Mouse (Mus musculus): ENCODE measurements at regions not wholly inside any gene's neighbourhood (a gene's known extent, or its start where the extent isn't known, plus 50 kb on each side); places are given as distances from the start of the nearest gene placed in this dataset.

DNA sequence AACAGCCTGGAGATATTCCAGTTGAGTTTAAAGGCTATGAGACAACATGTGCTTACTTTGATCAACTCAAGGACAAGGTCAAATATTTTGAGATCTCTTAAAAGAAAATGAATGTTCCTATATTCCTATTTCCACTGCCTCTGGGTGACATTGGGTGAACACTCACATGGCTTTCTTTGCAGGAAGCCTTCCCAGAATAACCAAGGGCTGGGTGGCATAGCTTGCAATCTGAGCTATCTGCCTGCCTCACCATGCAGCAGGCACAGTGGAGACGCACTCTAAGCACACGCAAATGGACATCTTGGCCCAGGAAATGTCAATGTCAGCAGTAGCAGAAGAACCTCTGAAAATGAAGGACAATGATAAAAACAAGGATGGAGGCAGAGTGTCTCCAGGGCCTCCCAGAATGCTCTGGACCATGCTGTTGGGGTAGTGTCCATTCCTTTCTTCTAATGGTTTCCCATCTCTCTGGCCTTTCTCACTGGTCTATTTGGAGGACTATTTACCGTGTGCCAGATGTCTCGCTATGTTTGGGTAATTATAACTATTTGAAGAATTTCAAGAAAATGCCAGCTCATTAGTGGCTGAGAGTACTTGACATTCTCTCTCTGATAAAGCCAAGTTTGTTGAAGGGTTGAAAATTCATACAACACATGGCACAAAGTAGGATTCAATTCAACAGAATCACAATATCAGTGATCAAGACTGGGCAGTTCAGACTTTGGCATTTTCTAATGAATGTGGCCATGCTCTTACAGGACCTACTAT is 276.3 kb upstream of the Rnf32 start:
- no peak for DNase-seq (ENCODE audit: low spot score in 2 of 2)

DNA sequence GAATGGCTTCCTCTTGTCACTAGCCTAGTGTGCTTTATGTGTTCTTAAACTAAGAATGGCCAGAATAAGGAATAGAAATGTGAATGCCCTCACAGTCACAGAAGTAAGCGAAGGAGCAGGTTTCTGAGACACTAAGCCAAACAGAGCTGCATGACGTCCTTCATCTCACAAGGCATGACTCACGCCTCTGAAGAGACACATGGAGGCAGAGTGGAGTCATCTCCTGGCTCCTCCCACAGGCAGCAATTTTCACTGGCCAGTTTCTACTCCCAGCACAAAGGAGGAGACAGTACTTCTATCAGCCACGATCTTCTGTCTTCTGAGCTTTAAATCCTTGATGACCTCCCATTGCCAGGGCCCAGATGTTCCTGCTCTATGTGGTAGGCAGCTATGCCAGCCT is 291.3 kb upstream of the Rnf32 start:
- DNase-seq (ENCODE audit: low spot score in 2 of 2) = peak in 1 of 2 experiments; percentile 6

DNA sequence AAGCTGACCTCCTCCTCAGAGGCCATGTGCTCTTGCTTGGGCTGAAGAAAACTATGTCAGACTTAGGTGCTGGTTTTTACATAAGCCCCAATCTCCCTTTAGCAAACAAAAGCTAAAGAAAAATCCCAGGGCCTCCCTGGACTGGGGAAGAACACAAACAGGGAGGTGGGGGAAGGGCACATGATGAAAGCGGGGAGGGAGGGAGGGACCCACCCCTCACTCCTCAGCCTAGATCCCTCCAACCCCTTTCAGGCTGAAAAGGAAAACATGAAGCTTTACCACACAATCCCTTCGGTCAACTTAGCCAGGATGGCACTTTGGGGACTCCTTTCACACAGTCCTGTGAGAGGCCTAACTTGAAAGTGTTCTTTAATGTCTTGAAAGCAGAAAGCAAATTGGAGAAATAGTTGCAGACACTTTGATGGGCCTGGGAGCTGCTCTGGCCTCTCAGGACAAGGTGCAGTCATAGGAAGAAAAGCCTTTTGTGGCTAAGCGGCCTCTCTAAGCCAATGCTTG is 291.9 kb upstream of the Rnf32 start:
- DNase-seq (ENCODE audit: low spot score in 2 of 2) = no peak

DNA sequence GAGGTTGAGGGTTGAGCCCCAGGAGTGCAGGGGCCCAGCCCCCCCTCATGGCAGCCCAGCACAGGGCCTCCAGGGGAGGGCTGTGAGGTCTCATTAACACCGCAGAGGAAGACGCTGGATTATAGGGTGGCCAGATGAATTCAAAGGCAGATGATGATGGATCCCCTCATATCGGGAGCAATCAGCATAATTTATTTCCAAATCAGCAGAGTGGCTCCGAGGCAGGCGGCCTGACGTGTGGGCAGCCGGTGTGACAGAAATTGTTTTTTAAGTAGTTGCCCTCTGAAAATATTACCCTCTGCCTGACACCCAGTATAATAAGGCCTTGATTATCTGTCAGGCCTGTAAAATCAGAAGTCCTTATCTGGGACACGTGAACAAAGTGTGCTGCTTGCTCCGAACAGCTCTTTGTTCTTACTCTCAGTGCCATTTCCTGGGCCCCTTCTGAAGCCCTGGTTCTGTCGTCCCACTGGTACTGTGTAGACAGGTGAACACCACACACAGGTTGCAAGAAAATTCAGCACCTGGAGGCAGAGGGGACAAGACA is 303.0 kb upstream of the Rnf32 start:
- no peak for DNase-seq (ENCODE audit: low spot score in 2 of 2)

DNA sequence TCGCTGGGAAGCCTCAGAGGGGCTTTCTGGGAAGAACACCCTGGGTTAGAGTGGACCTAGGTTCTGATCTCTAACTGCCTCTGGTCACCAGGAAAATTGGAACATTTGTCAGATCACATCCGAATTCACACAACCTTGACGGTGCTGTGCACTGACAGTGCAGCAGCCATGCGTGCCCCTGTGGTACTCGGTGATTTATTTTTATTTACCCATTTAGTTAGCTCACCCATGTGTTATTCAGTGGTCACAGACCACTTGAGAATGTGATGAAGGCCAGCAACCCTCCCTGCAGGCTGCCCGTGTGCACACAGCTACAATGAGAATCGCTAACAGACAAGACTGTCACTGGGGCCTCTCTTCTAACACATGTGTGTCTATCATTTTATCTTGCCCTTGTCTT is 303.8 kb upstream of the Rnf32 start:
- DNase-seq (ENCODE audit: low spot score in 2 of 2) = no peak

- no peak for DNase-seq (ENCODE audit: low spot score in 2 of 2)
These were observed 310.9 kb upstream of the Rnf32 start for GRCm38 (mm10) chr5:28884746-28885365.

GRCm38 (mm10) chr5:28876199-28876598 is 319.6 kb upstream of the Rnf32 start:
- DNase-seq (ENCODE audit: low spot score in 2 of 2) = no peak

DNA sequence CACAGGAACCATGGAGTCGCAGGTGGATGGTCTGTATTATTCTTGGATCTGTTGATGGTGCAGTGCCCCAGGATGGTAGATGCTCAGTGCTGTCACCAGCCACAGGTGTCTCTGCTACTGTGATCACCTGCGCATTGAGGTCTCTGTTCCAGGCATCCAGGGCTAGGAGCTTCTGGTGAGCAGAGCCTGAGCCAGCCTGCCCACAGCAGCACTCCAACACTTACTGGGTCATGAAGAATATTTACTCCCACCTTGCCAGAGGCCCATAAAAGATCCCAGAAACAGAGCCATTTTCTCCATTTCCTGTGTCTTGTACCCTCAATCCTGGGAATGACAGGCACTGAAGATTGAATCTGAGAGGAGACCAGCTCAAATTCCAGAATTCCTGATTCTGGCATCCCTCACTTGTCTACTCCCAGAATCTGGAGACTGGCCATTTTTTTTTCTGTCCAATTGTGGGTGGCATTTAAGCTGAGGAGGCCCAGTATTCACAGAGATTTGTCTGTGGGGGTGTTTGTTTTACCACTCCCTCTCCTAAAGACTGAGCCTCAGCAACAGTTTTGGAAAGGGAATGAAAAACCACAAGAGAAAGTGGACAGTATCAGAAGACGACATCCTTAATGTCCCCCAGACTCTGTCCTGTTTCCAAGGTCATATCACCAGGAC is 322.1 kb upstream of the Rnf32 start:
- no peak for DNase-seq (ENCODE audit: low spot score in 2 of 2)

DNA sequence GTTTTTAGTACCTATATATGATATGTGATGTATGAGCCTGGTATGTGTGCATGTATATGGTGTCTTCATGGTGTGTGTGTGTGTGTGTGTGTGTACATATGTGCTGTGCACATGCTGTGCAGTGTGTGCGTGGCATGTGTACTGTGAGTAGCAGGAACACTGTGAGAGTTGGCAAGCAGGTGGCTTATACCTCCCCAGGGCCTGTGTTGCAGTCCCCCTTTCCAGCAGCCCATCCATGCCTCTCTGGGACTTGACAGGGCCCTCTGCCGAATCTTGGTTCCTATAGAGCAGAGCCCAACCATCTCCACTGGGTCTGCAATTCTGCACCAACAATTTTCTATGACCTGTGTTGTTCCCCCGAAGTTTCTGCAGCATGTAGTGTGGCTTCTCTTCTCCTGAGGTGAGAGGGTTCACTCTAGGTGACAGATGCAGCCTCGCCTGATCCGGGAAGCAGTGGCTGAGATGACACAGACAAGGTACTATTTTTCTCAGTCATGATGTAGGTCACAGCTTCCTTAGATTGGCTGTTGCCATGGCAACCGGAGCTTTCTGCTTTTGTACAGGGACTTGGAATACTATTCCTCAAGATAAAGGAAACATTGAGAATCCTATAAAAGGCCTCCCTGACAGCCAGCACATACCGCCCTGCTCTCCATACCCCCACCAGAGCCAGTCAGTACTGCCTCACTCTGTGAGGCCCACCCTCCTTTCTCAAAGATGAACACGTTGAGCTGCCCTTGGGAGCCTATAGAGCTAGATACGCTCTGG is 336.0 kb upstream of the Rnf32 start:
- peak; percentile 81 to 88 for DNase-seq (ENCODE audit: low spot score in 2 of 2)

DNA sequence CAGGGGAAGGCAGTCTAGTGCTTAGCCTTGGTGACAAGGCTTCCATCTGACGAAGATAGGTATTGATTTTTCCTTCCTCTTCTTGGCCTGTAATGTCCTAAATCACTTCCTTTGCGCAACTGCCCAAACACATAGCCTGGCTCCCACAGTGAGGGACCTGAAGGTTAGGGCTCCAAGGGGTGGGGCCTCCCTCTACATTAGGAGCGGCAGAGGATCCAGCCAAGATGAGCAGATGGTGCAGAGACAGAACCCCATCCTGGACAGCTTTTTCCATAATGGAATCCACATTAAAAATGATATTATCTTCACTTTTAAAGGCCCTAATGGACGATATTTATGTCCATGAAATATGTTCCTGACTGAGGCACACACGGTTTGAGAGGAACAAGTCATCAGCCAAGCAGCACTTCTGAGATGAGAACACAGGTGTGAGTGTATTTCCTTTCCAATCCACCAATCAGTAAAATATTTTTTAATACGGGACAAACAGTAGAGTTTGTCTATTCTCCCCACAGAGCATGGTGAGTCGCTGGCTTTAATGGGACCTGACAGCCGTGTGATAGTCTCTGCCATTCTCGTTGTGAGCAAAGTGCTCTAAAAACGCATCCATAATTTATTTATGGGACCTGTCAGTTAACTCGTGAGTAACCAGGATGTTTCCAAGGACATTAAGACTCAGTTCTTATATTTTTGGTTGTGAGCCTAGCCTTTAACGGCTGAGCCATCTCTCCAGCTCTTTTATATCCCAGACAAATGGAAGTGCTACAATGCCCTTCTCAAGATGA is 357.5 kb upstream of the Rnf32 start:
- no peak for DNase-seq (ENCODE audit: low spot score in 2 of 2)

DNA sequence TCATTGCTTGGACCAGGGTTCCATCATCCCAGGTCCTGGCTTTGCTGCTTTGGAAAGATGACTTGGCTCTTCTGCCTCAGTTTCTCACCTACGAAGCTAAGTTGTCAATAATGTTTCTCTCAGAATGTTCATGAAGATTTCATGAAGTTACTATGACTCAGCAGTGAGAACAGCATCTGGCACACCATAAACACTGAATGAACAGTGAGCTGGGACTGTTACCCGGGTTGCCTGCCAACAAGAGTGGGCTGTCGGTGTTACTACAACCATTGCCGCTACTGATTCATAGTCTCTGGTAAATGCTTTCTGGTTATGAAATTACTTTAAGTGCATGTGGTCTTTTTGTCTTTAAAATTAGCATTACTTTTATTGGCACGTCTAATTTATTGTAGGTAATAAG is 352.0 kb upstream of the Shh start:
- DNase-seq (ENCODE audit: low spot score in 2 of 2) = peak; percentile 19 to 77

DNA sequence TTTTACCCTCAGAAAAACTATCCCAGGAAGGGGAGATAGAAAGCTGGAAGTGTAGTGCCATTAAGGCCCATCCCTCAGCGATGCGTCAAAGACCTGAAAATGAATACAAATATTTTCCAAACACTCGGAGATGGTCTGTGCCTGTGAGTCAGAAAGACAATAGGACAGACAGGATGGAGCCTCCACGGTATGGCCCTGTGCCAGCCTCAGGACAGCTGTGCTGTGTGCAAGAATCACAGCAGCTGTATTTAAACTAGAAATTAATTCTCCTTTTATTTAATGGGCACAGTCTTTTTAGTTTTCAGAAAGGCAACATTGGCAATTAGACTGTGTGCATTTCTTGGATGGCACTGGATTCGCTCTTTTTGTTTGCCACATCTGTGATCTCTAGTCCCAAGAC is 340.9 kb upstream of the Shh start:
- DNase-seq (ENCODE audit: low spot score in 2 of 2) = no peak

DNA sequence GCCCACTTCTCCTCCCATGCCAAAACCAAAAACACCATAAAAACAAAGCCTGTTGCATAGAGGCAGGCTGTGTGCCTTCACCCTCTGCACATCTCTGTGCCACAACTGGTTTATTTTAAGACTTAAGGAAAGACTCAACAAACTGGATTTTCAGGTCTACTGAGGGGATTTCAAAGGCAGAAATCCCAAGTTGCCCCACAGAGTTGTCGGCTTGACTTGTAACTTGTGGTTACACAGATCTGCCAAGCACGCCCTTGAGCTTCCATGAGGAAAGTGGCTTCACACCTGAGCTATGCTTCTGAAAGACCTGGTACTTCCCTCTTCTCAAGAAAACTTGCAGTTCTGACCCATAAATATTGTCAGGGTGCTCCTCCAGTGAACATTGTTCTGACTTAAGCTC is 332.4 kb upstream of the Shh start:
- DNase-seq (ENCODE audit: low spot score in 2 of 2) = no peak

- DNase-seq (ENCODE audit: low spot score in 2 of 2) = no peak
These were observed 331.3 kb upstream of the Shh start for GRCm38 (mm10) chr5:28798361-28798760.

DNA sequence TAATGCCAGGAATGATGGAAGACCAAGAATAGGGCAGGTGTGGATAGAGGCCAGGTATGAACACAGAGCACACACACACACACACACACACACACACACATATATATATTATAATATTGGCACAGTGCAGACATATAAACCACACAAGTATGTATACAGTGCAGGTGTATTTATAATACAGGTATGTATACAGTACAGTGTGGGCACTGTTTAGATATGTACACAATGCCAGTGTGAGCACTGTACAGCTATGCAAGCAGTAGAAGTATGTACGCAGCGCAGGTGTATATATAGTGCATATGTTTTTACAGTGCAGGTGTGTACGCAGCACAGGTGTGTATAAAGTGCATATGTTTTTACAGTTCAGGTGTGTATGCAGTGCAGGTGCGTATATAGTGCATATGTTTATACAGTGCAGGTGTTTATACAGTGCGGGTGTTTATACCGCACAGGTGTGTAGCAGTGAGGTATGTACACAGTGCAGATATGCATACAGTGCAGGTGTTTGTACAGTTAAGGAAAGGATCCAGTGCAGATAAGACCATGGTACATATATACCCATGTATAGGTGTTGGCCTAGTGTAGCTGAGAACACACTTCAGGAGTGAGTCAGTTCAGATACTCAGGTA is 328.2 kb upstream of the Shh start:
- no peak for DNase-seq (ENCODE audit: low spot score in 2 of 2)

DNA sequence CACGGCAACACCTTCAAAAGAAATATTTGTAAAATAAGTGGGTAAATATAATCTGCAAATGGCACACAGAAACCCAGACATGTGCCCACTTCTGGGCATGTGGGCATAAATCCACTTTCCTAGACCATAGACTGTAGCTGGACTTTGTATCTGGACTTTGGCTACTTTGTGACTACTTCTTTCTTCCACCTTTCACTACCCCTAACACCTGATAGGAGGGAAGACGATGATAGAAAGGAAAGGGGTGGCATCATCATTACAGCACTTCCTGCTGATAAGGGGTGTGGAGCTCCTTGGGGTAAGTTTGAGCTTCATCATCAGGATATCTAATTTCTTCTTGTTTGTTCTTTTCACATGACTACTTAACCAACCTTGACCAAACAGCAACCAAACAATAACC is 326.7 kb upstream of the Shh start:
- no peak for DNase-seq (ENCODE audit: low spot score in 2 of 2)

- DNase-seq (ENCODE audit: low spot score in 2 of 2) = no peak
These were observed 318.4 kb upstream of the Shh start for GRCm38 (mm10) chr5:28785347-28786060.

DNA sequence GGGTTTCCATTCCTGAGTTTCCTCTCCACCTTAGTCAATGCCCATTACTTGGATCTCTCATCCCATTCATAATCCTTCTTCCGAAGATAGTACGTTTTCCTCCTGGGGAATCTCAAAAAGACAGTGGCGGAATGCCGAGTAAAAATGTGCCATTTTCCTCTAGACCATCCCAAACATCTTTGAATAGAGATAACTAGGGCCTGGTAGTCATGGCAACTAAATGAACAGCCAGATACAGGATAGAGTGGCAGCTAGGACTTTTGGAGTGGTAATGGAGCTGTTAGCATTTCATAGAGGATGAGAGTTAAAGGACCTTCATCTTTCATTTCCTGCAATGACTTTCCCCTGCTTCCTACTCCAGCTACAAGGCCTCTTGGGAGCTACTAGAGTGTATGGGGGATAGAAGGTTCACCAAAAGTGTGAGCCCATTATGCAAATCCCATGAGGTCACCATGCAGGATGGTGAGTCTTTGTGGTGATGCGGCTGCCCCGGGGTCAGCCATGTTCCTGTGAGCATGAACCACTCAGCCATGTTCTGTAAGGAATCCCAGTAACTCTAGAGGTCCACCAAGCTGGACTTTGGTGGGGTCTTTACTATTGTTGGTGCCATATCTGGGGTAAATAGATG is 317.4 kb upstream of the Shh start:
- DNase-seq (ENCODE audit: low spot score in 2 of 2) = no peak

- no peak for DNase-seq (ENCODE audit: low spot score in 2 of 2)
These were observed 308.7 kb upstream of the Shh start for GRCm38 (mm10) chr5:28775648-28776359.
